Mouse (Mus musculus) gastrocnemius, adult 2 months (tissue): ENCODE measurements around the gene Pdgfra. TPM values are rescaled to one million over a fixed set of nuclear protein-coding genes. Genes with fewer than 3 reads are reported as not detected.

Experiments
- DNase-seq: peaks from one replicate; pipeline ENCODE4 v3.0.0; 2022
- H3K27ac ChIP-seq: fragments of 200-600 bp; 2 replicates; pipeline ENCODE4 v1.8.1; 2022; ENCODE audit warnings: mild to moderate bottlenecking
- H3K4me3 ChIP-seq: fragments of 200-600 bp; 2 replicates; pipeline ENCODE4 v1.8.1; 2022; ENCODE audit warnings: mild to moderate bottlenecking, moderate library complexity
- CTCF ChIP-seq: fragments of 200-600 bp; IDR thresholded peaks from 2 replicates; pipeline ENCODE4 v1.8.1; 2022; ENCODE audit warnings: antibody characterized with exemption, mild to moderate bottlenecking, moderate library complexity
- intact Hi-C: fragments of 180-260 bp; cut with DNase I; formaldehyde crosslinking; loops from one replicate; pipeline ENCODE4 v1.15.1; 2025
- total RNA-seq, 2 experiments: library from RNA; stranded (reverse); gene quantifications; 2 replicates each; pipeline ENCODE4 v1.2.3; 2021

The Pdgfra gene
- total RNA-seq, 2 experiments from 2014 or later, result 16.6 to 21.7 TPM

GRCm38 (mm10) chr5:75189319-75189987, 37.4 kb downstream of the Pdgfra start:
- intact Hi-C loops, result no loop called here
- no peak overlapping the region for H3K27ac ChIP-seq
- no peak for TF ChIP-seq CTCF
- H3K4me3 ChIP-seq, result no peak overlapping the region
- DNase-seq, result no peak

DNA sequence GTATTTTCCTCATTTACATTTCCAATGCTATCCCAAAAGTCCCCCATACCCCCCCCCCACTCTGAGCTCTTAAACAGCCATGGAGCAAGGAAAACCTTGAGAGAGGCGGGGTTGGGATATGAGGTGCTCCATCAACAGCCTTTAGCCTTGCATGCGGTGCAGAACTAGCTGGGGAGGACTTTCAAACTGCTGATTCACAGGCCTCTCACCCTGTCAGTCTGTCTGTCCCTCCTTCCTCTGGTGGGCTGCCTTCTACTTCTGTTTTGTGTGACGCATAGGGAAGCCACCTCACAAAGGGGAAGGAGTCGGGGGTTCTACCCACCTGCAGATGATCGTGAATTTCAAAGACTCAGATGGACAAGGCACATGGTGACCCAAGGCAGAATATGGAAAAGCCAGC, 41.0 kb downstream of the Pdgfra start:
- no peak overlapping the region for H3K4me3 ChIP-seq
- DNase-seq, result no peak
- H3K27ac ChIP-seq, result no peak overlapping the region
- no peak for TF ChIP-seq CTCF
- intact Hi-C loops, result no loop called here

DNA sequence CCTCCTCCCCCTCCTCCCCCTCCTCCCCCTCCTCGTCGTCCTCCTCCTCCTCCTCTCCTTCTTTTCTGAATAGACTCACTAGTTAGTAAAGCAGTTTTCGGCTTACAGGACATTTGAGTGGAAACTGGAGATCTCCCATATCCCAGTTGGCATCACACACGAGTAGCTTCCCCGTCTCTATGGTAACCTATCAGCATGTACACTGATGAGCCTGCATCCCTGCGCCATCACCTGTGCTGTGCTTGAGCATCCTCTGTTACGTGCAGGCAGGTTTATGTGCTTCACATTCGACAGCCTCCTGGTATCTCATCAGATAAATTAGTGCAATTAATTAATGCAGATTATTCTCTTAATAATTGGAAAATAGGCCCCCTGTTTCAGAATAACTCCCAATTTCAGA, 46.3 kb downstream of the Pdgfra start:
- DNase-seq, result no peak
- no peak overlapping the region for H3K4me3 ChIP-seq
- TF ChIP-seq CTCF, result no peak
- intact Hi-C loops, result no loop called here
- H3K27ac ChIP-seq, result no peak overlapping the region

DNA sequence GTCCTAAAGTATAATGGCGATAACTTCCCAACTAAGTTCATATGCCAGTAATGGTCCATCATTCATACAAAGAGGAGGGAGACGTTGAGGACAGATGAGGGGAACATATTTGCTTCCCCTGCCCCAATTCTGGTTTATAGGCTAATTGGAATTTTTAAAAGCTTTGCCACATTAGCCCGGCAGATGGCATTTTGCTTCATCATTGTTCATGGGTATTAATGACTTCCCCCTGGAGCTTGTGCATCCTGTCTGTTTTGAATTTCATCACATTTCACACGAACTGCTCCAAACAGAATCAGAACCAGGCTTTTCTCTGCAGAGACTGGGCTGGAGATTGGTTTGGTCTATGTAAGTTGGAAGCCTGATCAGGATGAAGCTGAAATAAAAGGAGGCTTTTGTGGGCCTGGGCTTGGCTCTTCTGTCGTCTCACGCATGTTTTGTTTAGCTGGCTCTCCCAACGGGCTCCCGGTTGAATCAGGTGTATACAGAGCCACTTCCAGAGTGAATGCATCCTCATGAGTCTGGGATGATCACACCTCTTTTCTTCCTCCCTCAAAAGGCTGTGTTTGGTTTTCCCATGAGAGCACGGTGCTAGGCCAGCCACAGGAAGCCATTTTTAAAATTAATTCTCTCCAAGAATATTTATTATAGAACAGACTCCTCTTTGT, 47.7 kb downstream of the Pdgfra start:
- H3K27ac ChIP-seq, result no peak overlapping the region
- no peak for TF ChIP-seq CTCF
- no peak for DNase-seq
- no peak overlapping the region for H3K4me3 ChIP-seq
- intact Hi-C loops, result no loop called here

- intact Hi-C loops, result no loop called here
- no peak for TF ChIP-seq CTCF
- H3K27ac ChIP-seq, result no peak overlapping the region
- DNase-seq, result no peak
- H3K4me3 ChIP-seq, result no peak overlapping the region
These were observed 48.3 kb downstream of the Pdgfra start for GRCm38 (mm10) chr5:75200366-75200724.

GRCm38 (mm10) chr5:75207905-75208304, 55.8 kb downstream of the Pdgfra start:
- intact Hi-C loops, result loop anchor here (5.0 kb wide), 1 partner anchor 644 kb away; no protein-coding TSS in a partner anchor
- TF ChIP-seq CTCF, result no peak
- no peak for DNase-seq
- Histone ChIP-seq H3K4me3 (no peak overlapping the region), H3K27ac (no peak overlapping the region)

GRCm38 (mm10) chr5:75209966-75210365, 57.9 kb downstream of the Pdgfra start:
- peak; percentile 61 for TF ChIP-seq CTCF
- no peak overlapping the region for H3K27ac ChIP-seq
- no peak overlapping the region for H3K4me3 ChIP-seq
- DNase-seq, result no peak
- intact Hi-C loops, result loop anchor here (5.0 kb wide), 1 partner anchor 642 kb away; no protein-coding TSS in a partner anchor

GRCm38 (mm10) chr5:75214520-75214919, 62.4 kb downstream of the Pdgfra start:
- no peak overlapping the region for H3K4me3 ChIP-seq
- no peak overlapping the region for H3K27ac ChIP-seq
- no peak for DNase-seq
- intact Hi-C loops, result no loop called here
- TF ChIP-seq CTCF, result peak; percentile 32

GRCm38 (mm10) chr5:75214929-75215328, 62.8 kb downstream of the Pdgfra start:
- TF ChIP-seq CTCF, result no peak
- H3K4me3 ChIP-seq, result no peak overlapping the region
- H3K27ac ChIP-seq, result no peak overlapping the region
- no peak for DNase-seq
- intact Hi-C loops, result no loop called here

DNA sequence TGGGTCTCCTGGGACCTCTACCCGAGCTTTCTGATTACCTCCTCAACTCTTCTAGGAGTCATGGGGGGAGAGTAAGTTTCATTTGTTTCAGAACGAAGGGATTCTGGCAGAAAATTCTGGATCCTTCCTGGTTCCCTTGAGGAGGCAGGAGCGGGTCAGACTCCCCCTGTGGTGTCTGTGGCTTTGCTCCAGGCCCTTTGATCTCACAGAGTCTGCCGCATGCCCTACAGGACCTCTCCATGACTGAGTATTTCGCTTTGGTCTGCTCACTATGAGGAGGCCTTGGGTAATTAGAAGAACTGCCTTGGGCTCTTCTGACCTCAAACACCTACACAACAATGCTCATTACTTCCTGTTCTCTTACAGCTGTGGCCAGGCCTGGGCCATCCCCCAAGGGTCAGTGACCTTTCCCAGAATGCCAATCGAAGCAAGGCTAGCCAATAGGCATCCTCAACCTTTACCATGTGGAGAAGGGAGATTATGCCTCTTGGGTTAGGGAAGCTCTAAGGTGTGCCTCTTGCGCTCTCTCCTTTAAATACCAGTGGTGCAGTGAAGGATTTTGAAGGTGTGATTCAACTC, 63.7 kb downstream of the Pdgfra start:
- no peak for DNase-seq
- intact Hi-C loops, result no loop called here

GRCm38 (mm10) chr5:75221610-75222009, 69.5 kb downstream of the Pdgfra start:
- TF ChIP-seq CTCF, result no peak
- Histone ChIP-seq H3K27ac (no peak overlapping the region), H3K4me3 (no peak overlapping the region)
- intact Hi-C loops, result no loop called here
- no peak for DNase-seq

More for the DNA sequence above, 63.7 kb downstream of the Pdgfra start:
- H3K4me3 ChIP-seq, result no peak overlapping the region
- H3K27ac ChIP-seq, result no peak overlapping the region
- TF ChIP-seq CTCF, result no peak

DNA sequence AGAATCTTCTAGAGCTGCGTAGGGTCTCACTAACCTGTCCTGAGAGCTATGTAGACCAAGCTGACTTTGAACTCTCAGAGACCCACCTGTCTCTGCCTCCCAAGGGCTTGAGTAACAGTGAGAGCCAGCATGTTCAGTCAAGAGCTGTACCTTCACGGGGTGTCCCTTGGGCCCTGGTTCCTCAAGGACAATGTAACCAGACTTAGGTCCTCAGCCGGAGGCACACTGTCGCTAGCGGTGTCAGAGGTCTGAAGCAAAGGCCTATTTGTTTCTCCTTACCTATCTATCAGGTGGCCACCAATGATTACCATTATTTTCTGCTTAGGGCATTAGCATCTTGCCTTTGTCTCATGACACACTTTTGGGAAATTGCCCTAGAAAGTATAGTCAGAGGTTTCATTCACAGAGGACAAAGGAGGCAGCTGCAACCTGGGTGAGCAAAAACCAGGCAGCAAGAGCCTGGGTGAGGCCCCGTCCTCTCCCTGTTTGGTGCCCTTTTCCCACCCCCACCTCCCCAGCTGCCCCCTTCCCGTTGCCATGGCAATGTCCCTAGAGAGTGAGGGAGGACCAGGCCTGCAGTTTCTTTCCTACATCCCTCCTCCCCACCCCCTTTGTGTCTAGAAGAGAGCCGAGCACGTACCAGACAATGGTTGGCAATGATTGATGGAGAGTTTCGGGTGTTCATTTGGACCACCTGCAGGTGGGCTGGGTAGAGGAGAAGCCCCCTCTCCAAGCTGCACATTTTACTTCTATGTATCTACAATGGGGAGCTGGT, 70.6 kb downstream of the Pdgfra start:
- no peak for DNase-seq
- Histone ChIP-seq H3K4me3 (no peak overlapping the region), H3K27ac (no peak overlapping the region)
- no peak for TF ChIP-seq CTCF
- intact Hi-C loops, result no loop called here

DNA sequence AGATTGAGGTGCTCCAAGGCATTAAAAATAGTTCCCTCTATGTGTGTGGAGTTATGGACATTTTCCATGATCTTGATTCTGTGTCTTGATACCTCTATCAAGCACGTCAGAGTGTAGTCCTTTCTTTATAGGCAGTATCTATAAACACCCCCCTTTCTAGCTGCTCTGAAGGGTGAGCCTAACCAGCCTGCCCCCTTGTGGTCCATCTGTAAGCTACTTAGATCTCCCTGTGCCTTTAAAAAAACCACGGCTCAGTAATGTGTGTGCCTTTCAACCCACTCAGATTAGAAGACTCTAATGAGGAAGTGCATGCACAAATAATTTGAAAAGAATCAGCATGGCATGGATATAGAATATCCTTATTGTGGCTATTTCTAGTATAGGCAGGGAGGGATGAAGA, 86.3 kb downstream of the Pdgfra start:
- no peak overlapping the region for H3K4me3 ChIP-seq
- DNase-seq, result no peak
- no peak overlapping the region for H3K27ac ChIP-seq
- intact Hi-C loops, result no loop called here
- TF ChIP-seq CTCF, result peak; percentile 35
